Mouse (Mus musculus) spleen, adult 2 months (tissue): ENCODE measurements around the gene Plppr2. TPM values are rescaled to one million over a fixed set of nuclear protein-coding genes. Genes with fewer than 3 reads are reported as not detected.

ENCODE experiments used
- DNase-seq, 2 experiments: peaks; one replicate each; pipeline versions ENCODE4 v3.0.0 to v3.0.0-alpha.2; 2012 to 2021; ENCODE audit warnings: low spot score in 2 of 2, low read depth in 1 of 2
- H3K27ac ChIP-seq: fragments of 200-500 bp; 2 replicates; pipeline ENCODE4 v1.5.1; 2012; ENCODE audit warnings: low read length, inconsistent platforms; ENCODE audit not compliant: insufficient read depth
- H3K27me3 ChIP-seq: fragments of 200-500 bp; 2 replicates; pipeline ENCODE4 v1.6.1; 2012; ENCODE audit warnings: mild to moderate bottlenecking, moderate library complexity, low read length, inconsistent platforms; ENCODE audit not compliant: control insufficient read depth, insufficient read depth
- H3K36me3 ChIP-seq: fragments of 200-500 bp; 2 replicates; pipeline ENCODE4 v1.6.1; 2012; ENCODE audit warnings: mild to moderate bottlenecking, low read length, inconsistent platforms; ENCODE audit not compliant: control insufficient read depth, insufficient read depth
- H3K4me1 ChIP-seq: fragments of 200-500 bp; 2 replicates; pipeline ENCODE4 v1.6.1; 2011; ENCODE audit warnings: inconsistent platforms; ENCODE audit not compliant: control insufficient read depth, insufficient read depth, insufficient read length
- H3K4me3 ChIP-seq: fragments of 200-500 bp; 2 replicates; pipeline ENCODE4 v1.5.1; 2011; ENCODE audit warnings: mild to moderate bottlenecking, inconsistent platforms; ENCODE audit not compliant: insufficient read depth, insufficient read length; ENCODE audit errors: extremely low read depth
- CTCF ChIP-seq: fragments of 200-500 bp; IDR thresholded peaks from 2 replicates; pipeline ENCODE4 v1.5.1; 2011; ENCODE audit warnings: mild to moderate bottlenecking, inconsistent platforms; ENCODE audit not compliant: insufficient read depth, insufficient read length, insufficient replicate concordance; ENCODE audit errors: extremely low read depth
- POLR2A ChIP-seq: fragments of 200-500 bp; IDR thresholded peaks from 2 replicates; pipeline ENCODE4 v1.6.1; 2011; ENCODE audit warnings: low read depth, low read length, inconsistent platforms
- WGBS: fragments of 180-500 bp; shearing (Covaris S2); methylation state at CpG from one replicate; pipeline ENCODE4 v1.1.7; 2018; 5-methylcytosine and 5-hydroxymethylcytosine counted together
- polyA plus RNA-seq: library from polyadenylated mRNA; depleted of rRNA; stranded (reverse); fragments of >200 nt; gene quantifications from 2 replicates; pipeline ENCODE4 v1.2.3, GENCODE M21; 2012; rRNA removed

Plppr2 gene
- 2.6 and 3.9 TPM in 2 replicates for polyA plus RNA-seq

- peaks cover 4% of the 10 kb centered on the region; the same call in 1 of the 2 replicates for H3K4me1 ChIP-seq
- no peak within 1 kb of the TSS for H3K27ac ChIP-seq
- H3K27me3 ChIP-seq: no peaks in the 10 kb centered on the region
- no peaks in the 10 kb centered on the region for H3K36me3 ChIP-seq
- peak; percentile 64 to 75 for DNase-seq
- TF ChIP-seq POLR2A: no peak
- TF ChIP-seq CTCF: no peak
- 6% methylated on average over 43 of the region's 43 CpGs for WGBS
- peak within 1 kb of the TSS; percentile 41; the same call in 1 of the 2 replicates for H3K4me3 ChIP-seq
Observed at GRCm38 (mm10) chr9:21936692-21937570, at the start of gene Plppr2. Gene Plppr2 (plus strand): TSS chr9:21937033.

- Histone ChIP-seq H3K4me3 (no peak overlapping the region), H3K36me3 (no peaks in the 10 kb centered on the region), H3K27me3 (no peaks in the 10 kb centered on the region), H3K27ac (no peak overlapping the region), H3K4me1 (no peaks in the 10 kb centered on the region)
- DNase-seq: no peak
- TF ChIP-seq CTCF: no peak
- TF ChIP-seq POLR2A: no peak
- WGBS: 55% methylated on average over 3 of the region's 3 CpGs
Observed at GRCm38 (mm10) chr9:21889229-21889628, 47.6 kb upstream of the Plppr2 start.

- peak; percentile 14 to 51 for DNase-seq
- 23% methylated on average over 10 of the region's 10 CpGs for WGBS
- TF ChIP-seq POLR2A (no peak), CTCF (no peak)
- Histone ChIP-seq H3K27me3 (no peaks in the 10 kb centered on the region), H3K4me3 (peak overlapping the region; percentile 45), H3K27ac (no peak overlapping the region), H3K4me1 (no peaks in the 10 kb centered on the region; the same call in 1 of the 2 replicates), H3K36me3 (no peaks in the 10 kb centered on the region)
Observed at GRCm38 (mm10) chr9:21901223-21901820, 35.5 kb upstream of the Plppr2 start.

- Histone ChIP-seq H3K4me3 (no peak overlapping the region), H3K27ac (no peak overlapping the region), H3K27me3 (no peaks in the 10 kb centered on the region), H3K4me1 (peaks cover 4% of the 10 kb centered on the region; the same call in 1 of the 2 replicates), H3K36me3 (no peaks in the 10 kb centered on the region)
- DNase-seq: no peak
- TF ChIP-seq POLR2A (no peak), CTCF (no peak)
- 92% methylated on average over 4 of the region's 4 CpGs for WGBS
Observed at GRCm38 (mm10) chr9:21904031-21904430, 32.8 kb upstream of the Plppr2 start.

- 15% methylated on average over 11 of the region's 11 CpGs for WGBS
- H3K4me3 ChIP-seq: no peak overlapping the region
- no peak for TF ChIP-seq POLR2A
- no peak for TF ChIP-seq CTCF
- no peaks in the 10 kb centered on the region for H3K27me3 ChIP-seq
- no peak for DNase-seq
- H3K27ac ChIP-seq: 0 out of 2 replicates have a peak overlapping the region, but pooled peaks have one; percentile 21
- H3K36me3 ChIP-seq: no peaks in the 10 kb centered on the region
- H3K4me1 ChIP-seq: peaks cover 10% of the 10 kb centered on the region; the same call in 1 of the 2 replicates
Observed at GRCm38 (mm10) chr9:21908216-21908615, 28.6 kb upstream of the Plppr2 start.

GRCm38 (mm10) chr9:21909474-21910223, 27.2 kb upstream of the Plppr2 start:
- Histone ChIP-seq H3K4me3 (no peak overlapping the region), H3K27ac (no peak overlapping the region), H3K27me3 (no peaks in the 10 kb centered on the region), H3K4me1 (peaks cover 10% of the 10 kb centered on the region; the same call in 1 of the 2 replicates), H3K36me3 (no peaks in the 10 kb centered on the region)
- 61% methylated on average over 10 of the region's 10 CpGs for WGBS
- DNase-seq: no peak
- TF ChIP-seq POLR2A: no peak
- TF ChIP-seq CTCF: no peak
